8 mouse cellular contexts compared by ENCODE assay signal in the genomic region with DNA sequence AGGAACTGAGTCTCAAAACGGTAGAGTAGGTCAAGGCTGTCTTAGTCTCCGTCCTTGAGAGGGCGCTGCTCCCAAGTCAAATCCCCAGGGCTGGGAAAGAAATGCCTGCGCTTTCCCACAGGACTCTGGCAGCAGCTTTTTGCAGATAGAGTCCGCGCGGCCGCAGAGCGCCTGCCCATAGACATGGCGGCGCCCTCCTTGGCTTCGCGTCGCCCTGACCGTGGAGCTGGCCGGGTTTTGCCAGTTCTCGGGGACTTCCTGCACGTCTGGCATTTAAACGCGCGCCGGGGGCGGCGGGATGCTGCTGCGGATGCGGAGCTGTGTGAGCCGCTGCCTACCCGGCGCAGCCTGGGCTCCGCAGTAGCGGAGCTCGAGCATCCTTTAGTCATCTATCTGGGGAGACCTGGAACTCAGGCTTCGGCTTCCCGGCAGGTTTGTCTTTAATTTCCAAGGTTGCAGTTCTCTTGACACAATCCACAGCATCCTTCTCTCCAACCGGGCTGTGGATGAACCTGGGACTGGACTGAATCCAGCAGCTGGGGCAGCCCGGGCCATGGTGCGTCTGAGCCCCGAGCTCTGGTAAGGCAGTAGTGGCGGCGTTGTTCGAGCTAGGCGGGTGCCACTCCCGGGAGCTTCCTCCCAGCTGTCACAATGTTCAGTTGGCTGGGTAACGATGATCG. TPM values are rescaled to one million over a fixed set of nuclear protein-coding genes. Genes with fewer than 3 reads are reported as not detected.
A peak's percentile ranks its signal among the peaks of the same experiment; 100 is the strongest.
DNase-seq lines count a peak whose midpoint lies in the region; ATAC-seq lines count a peak whose summit lies in the region.

No protein-coding gene starts in this region.

- H3K9ac ChIP-seq in forebrain, embryonic 11.5 days (ENCODE audit: low read length) = peak overlapping the region; percentile 71
- peak overlapping the region; percentile 75 for H3K9ac ChIP-seq in heart, embryonic 16.5 days (ENCODE audit: low read length)
- H3K9ac ChIP-seq in liver, embryonic 13.5 days = peak overlapping the region; percentile 67
- peak overlapping the region; percentile 65 for H3K9ac ChIP-seq in neural tube, embryonic 11.5 days (ENCODE audit: low read length)
- H3K9ac ChIP-seq in stomach, embryonic 16.5 days (ENCODE audit: low read length) = peak overlapping the region; percentile 71

- no peaks in the 10 kb centered on the region for H3K9me3 ChIP-seq in forebrain, embryonic 11.5 days (ENCODE audit: control insufficient read depth, low read length)
- H3K9me3 ChIP-seq in heart, embryonic 16.5 days (replicated peaks; ENCODE audit: control insufficient read depth, low read length) = no peaks in the 10 kb centered on the region
- no peaks in the 10 kb centered on the region for H3K9me3 ChIP-seq in liver, embryonic 13.5 days (replicated peaks)
- no peaks in the 10 kb centered on the region for H3K9me3 ChIP-seq in neural tube, embryonic 11.5 days (ENCODE audit: control insufficient read depth, low read length)
- H3K9me3 ChIP-seq in stomach, embryonic 16.5 days (replicated peaks; ENCODE audit: control insufficient read depth, low read length) = no peaks in the 10 kb centered on the region

- under 1% methylated on average over 45 of the region's 45 CpGs for WGBS in forebrain, embryonic 11.5 days
- WGBS in heart, embryonic 16.5 days = under 1% methylated on average over 45 of the region's 45 CpGs
- 1% methylated on average over 45 of the region's 45 CpGs for WGBS in liver, embryonic 13.5 days (ENCODE audit: insufficient replicate concordance)
- under 1% methylated on average over 45 of the region's 45 CpGs for WGBS in neural tube, embryonic 11.5 days
- under 1% methylated on average over 45 of the region's 45 CpGs for WGBS in stomach, embryonic 16.5 days

- no peaks in the 10 kb centered on the region for H3K36me3 ChIP-seq in forebrain, embryonic 11.5 days (ENCODE audit: control insufficient read depth, insufficient read depth, low read length)
- no peaks in the 10 kb centered on the region for H3K36me3 ChIP-seq in heart, embryonic 16.5 days (ENCODE audit: control insufficient read depth, insufficient read depth)
- H3K36me3 ChIP-seq in liver, embryonic 13.5 days = no peaks in the 10 kb centered on the region
- H3K36me3 ChIP-seq in neural tube, embryonic 11.5 days (ENCODE audit: control insufficient read depth, insufficient read depth, low read length) = no peaks in the 10 kb centered on the region
- no peaks in the 10 kb centered on the region for H3K36me3 ChIP-seq in stomach, embryonic 16.5 days (ENCODE audit: control insufficient read depth, insufficient read depth, low read length)

- H3K4me3 ChIP-seq in forebrain, embryonic 11.5 days (ENCODE audit: low read depth, low read length) = peak overlapping the region; percentile 57
- H3K4me3 ChIP-seq in heart, embryonic 16.5 days (ENCODE audit: low read length) = peak overlapping the region; percentile 74
- H3K4me3 ChIP-seq in liver, embryonic 13.5 days (replicated peaks) = peak overlapping the region; percentile 61
- H3K4me3 ChIP-seq in neural tube, embryonic 11.5 days (ENCODE audit: low read depth, low read length) = peak overlapping the region; percentile 62
- H3K4me3 ChIP-seq in stomach, embryonic 16.5 days (replicated peaks; ENCODE audit: low read length) = peak overlapping the region; percentile 61

- no peaks in the 10 kb centered on the region for H3K4me1 ChIP-seq in forebrain, embryonic 11.5 days (replicated peaks; ENCODE audit: control insufficient read depth, insufficient read depth, low read length)
- H3K4me1 ChIP-seq in heart, embryonic 16.5 days (ENCODE audit: control insufficient read depth, insufficient read depth, low read length) = peaks cover 7% of the 10 kb centered on the region; the same call in 1 of the 2 replicates
- peaks cover 20% of the 10 kb centered on the region for H3K4me1 ChIP-seq in liver, embryonic 13.5 days (replicated peaks)
- H3K4me1 ChIP-seq in neural tube, embryonic 11.5 days (ENCODE audit: control insufficient read depth, insufficient read depth, low read length) = no peaks in the 10 kb centered on the region; the same call in 1 of the 2 replicates
- H3K4me1 ChIP-seq in stomach, embryonic 16.5 days (ENCODE audit: control insufficient read depth, insufficient read depth, low read length) = peaks cover 4% of the 10 kb centered on the region

- DNase-seq in CD4-positive, CD25-positive, alpha-beta regulatory T cell, adult 2 months (ENCODE audit: low read depth, low spot score) = peak; percentile 91
- DNase-seq in brain, embryonic 18.5 days (ENCODE audit: low read depth, low spot score) = peak; percentile 87
- peak; percentile 95 for DNase-seq in forebrain, embryonic 11.5 days (ENCODE audit: low spot score)
- peak; percentile 91 to 95 for DNase-seq in kidney, postnatal 25 days
- peak; percentile 65 for DNase-seq in liver, embryonic 13.5 days
- DNase-seq in neural tube, embryonic 11.5 days (ENCODE audit: low spot score) = peak; percentile 94

- no peak overlapping the region for H3K27ac ChIP-seq in forebrain, embryonic 11.5 days (ENCODE audit: low read depth, low read length)
- no peak overlapping the region for H3K27ac ChIP-seq in heart, embryonic 16.5 days (ENCODE audit: low read length)
- H3K27ac ChIP-seq in liver, embryonic 13.5 days = no peak overlapping the region; the same call in 1 of the 2 replicates
- H3K27ac ChIP-seq in neural tube, embryonic 11.5 days (ENCODE audit: low read depth, low read length) = peak overlapping the region; percentile 68
- H3K27ac ChIP-seq in stomach, embryonic 16.5 days (ENCODE audit: low read length) = no peak overlapping the region

- no peaks in the 10 kb centered on the region for H3K27me3 ChIP-seq in forebrain, embryonic 11.5 days (ENCODE audit: control insufficient read depth, insufficient read depth, low read length)
- H3K27me3 ChIP-seq in heart, embryonic 16.5 days (ENCODE audit: control insufficient read depth, insufficient read depth, low read length) = peaks cover 10% of the 10 kb centered on the region; the same call in 1 of the 2 replicates
- H3K27me3 ChIP-seq in liver, embryonic 13.5 days = peaks cover 18% of the 10 kb centered on the region
- no peaks in the 10 kb centered on the region for H3K27me3 ChIP-seq in neural tube, embryonic 11.5 days (ENCODE audit: control insufficient read depth, insufficient read depth, low read length)
- H3K27me3 ChIP-seq in stomach, embryonic 16.5 days (ENCODE audit: control insufficient read depth, insufficient read depth, low read length) = no peaks in the 10 kb centered on the region

- peak overlapping the region; percentile 86 for H3K4me2 ChIP-seq in forebrain, embryonic 11.5 days (ENCODE audit: low read depth, low read length, severe bottlenecking)
- peak overlapping the region; percentile 95 for H3K4me2 ChIP-seq in heart, embryonic 16.5 days (ENCODE audit: low read depth, low read length)
- H3K4me2 ChIP-seq in liver, embryonic 13.5 days = peak overlapping the region; percentile 67
- H3K4me2 ChIP-seq in neural tube, embryonic 11.5 days (ENCODE audit: low read depth) = peak overlapping the region; percentile 77
- H3K4me2 ChIP-seq in stomach, embryonic 16.5 days (ENCODE audit: low read depth, low read length) = peak overlapping the region; percentile 83

- peak; percentile 98 for ATAC-seq in forebrain, embryonic 11.5 days (replicated peaks; ENCODE audit: low FRiP score)
- ATAC-seq in heart, embryonic 16.5 days (replicated peaks; ENCODE audit: extremely low read depth, insufficient read depth, low FRiP score) = peak; percentile 93
- ATAC-seq in liver, embryonic 13.5 days (ENCODE audit: low read depth) = peak; percentile 83
- ATAC-seq in neural tube, embryonic 11.5 days (ENCODE audit: insufficient read depth, low FRiP score, low TSS enrichment) = peak; percentile 96
- ATAC-seq in stomach, embryonic 16.5 days (ENCODE audit: insufficient read depth, low FRiP score) = peak; percentile 90

RNA-seq across cellular contexts. Expression of gene Ehd3, which starts 0.8 kb away (rescaled TPM):
- polyA plus RNA-seq in forebrain, embryonic 11.5 days (2014; fragmentation: Nextera tagmentation; extraction: Ambion mirVana) = 9.0 and 9.1 TPM in 2 replicates
- polyA plus RNA-seq in heart, embryonic 16.5 days (2015; fragmentation: Nextera tagmentation; extraction: Ambion mirVana) = 2.7 and 3.1 TPM in 2 replicates
- polyA plus RNA-seq in liver, embryonic 13.5 days (2015; fragmentation: Nextera tagmentation; extraction: Ambion mirVana) = 16.4 and 24.3 TPM in 2 replicates
- polyA plus RNA-seq in neural tube, embryonic 11.5 days (2014; fragmentation: Nextera tagmentation; extraction: Ambion mirVana) = 12.7 and 14.2 TPM in 2 replicates
- polyA plus RNA-seq in stomach, embryonic 16.5 days (2015; fragmentation: Nextera tagmentation; extraction: Ambion mirVana) = 4.7 and 5.3 TPM in 2 replicates
